Mouse (Mus musculus) G1E (cell line): Measurements from ENCODE around the gene Rfx4. TPM values are rescaled to one million over a fixed set of nuclear protein-coding genes. Genes with fewer than 3 reads are reported as not detected.

Experiments
- ATAC-seq: 2 replicates; pipeline ENCODE4 v1.8.0; 2016; ENCODE audit warnings: mild to moderate bottlenecking; ENCODE audit not compliant: insufficient number of reproducible peaks, poor library complexity, low FRiP score, severe bottlenecking; ENCODE audit errors: extremely low read depth
- DNase-seq: peaks from one replicate; pipeline ENCODE4 v3.0.0; 2012; ENCODE audit warnings: low spot score
- H3K27me3 ChIP-seq: 2 replicates; pipeline ENCODE4 v1.6.1; 2012; ENCODE audit warnings: mild to moderate bottlenecking, low read length, inconsistent platforms; ENCODE audit not compliant: insufficient read depth
- H3K36me3 ChIP-seq: replicated peaks from 2 replicates; pipeline ENCODE3; 2012; ENCODE audit warnings: mild to moderate bottlenecking, inconsistent platforms
- H3K4me1 ChIP-seq: 2 replicates; pipeline ENCODE4 v1.6.1; 2012; ENCODE audit warnings: low read depth, low read length, inconsistent platforms, mixed read lengths; ENCODE audit not compliant: insufficient read depth
- H3K4me3 ChIP-seq: 2 replicates; pipeline ENCODE4 v1.5.1; 2012; ENCODE audit warnings: low read depth, mild to moderate bottlenecking, inconsistent platforms, low read length, moderate library complexity, mixed read lengths
- H3K9me3 ChIP-seq: replicated peaks from 2 replicates; pipeline ENCODE4 v1.6.1; 2012; ENCODE audit warnings: inconsistent platforms
- CTCF ChIP-seq: IDR thresholded peaks from 2 replicates; pipeline ENCODE4 v1.5.1; 2012; ENCODE audit warnings: low read depth, low read length, inconsistent platforms, mixed read lengths
- GATA1 ChIP-seq: IDR thresholded peaks from 2 replicates; pipeline ENCODE4 v1.6.1; 2012; ENCODE audit warnings: borderline replicate concordance, low read length, inconsistent platforms, mixed read lengths
- GATA2 ChIP-seq: IDR thresholded peaks from 2 replicates; pipeline ENCODE4 v1.6.1; 2012; ENCODE audit warnings: low read depth, low read length, inconsistent platforms, borderline replicate concordance
- POLR2AphosphoS5 ChIP-seq: IDR thresholded peaks from 2 replicates; pipeline ENCODE4 v1.6.1; 2012; ENCODE audit warnings: low read depth, low read length, inconsistent platforms; ENCODE audit not compliant: insufficient replicate concordance
- TAL1 ChIP-seq: conservative IDR thresholded peaks from 2 replicates; pipeline ENCODE4 v1.6.1; 2012; ENCODE audit warnings: low read depth, low read length, inconsistent platforms, mixed read lengths
- polyA plus RNA-seq: library from polyadenylated mRNA; stranded (reverse); fragments of >175 nt; gene quantifications from 2 replicates; pipeline ENCODE4 v1.2.3, GENCODE M21; 2012
- total RNA-seq, 2 experiments: library from RNA; stranded (forward) in 1 of 2; stranded (reverse) in 1 of 2; fragments of 200-1000 nt in 1 of 2; fragments of >200 nt in 1 of 2; fragmentation: Nextera tagmentation in 1 of 2; gene quantifications; 2 replicates each; pipeline ENCODE4 v1.2.3; 2014 to 2017

Gene Rfx4
- total and polyA plus RNA-seq, 3 experiments, result not detected

GRCm38 (mm10) chr10:84854059-84854458 is 98.2 kb downstream of the Rfx4 start:
- Histone ChIP-seq H3K4me1 (no peaks in the 10 kb centered on the region), H3K4me3 (no peak overlapping the region), H3K9me3 (no peaks in the 10 kb centered on the region), H3K27me3 (no peaks in the 10 kb centered on the region; the same call in 1 of the 2 replicates), H3K36me3 (no peaks in the 10 kb centered on the region)
- TF ChIP-seq GATA2 (no peak), CTCF (no peak), POLR2AphosphoS5 (no peak), GATA1 (no peak), TAL1 (no peak)
- no peak for DNase-seq
- no peak for ATAC-seq

- ATAC-seq (no peak), DNase-seq (no peak)
- H3K27me3 ChIP-seq, result no peaks in the 10 kb centered on the region; the same call in 1 of the 2 replicates
- no peak overlapping the region for H3K4me3 ChIP-seq
- no peaks in the 10 kb centered on the region for H3K9me3 ChIP-seq
- H3K36me3 ChIP-seq, result no peaks in the 10 kb centered on the region
- TF ChIP-seq GATA1 (no peak), POLR2AphosphoS5 (no peak), CTCF (no peak), TAL1 (no peak), GATA2 (no peak)
- no peaks in the 10 kb centered on the region for H3K4me1 ChIP-seq
Observed at GRCm38 (mm10) chr10:84855466-84855865, 99.6 kb downstream of the Rfx4 start.

GRCm38 (mm10) chr10:84858371-84858770 is 102.5 kb downstream of the Rfx4 start:
- H3K36me3 ChIP-seq, result no peaks in the 10 kb centered on the region
- DNase-seq (no peak), ATAC-seq (no peak)

GRCm38 (mm10) chr10:84858806-84859496 is 103.1 kb downstream of the Rfx4 start:
- Histone ChIP-seq H3K4me1 (no peaks in the 10 kb centered on the region), H3K4me3 (no peak overlapping the region), H3K36me3 (no peaks in the 10 kb centered on the region), H3K9me3 (no peaks in the 10 kb centered on the region), H3K27me3 (no peaks in the 10 kb centered on the region; the same call in 1 of the 2 replicates)
- TF ChIP-seq TAL1 (no peak), GATA2 (no peak), POLR2AphosphoS5 (no peak), GATA1 (no peak), CTCF (no peak)
- ATAC-seq, result no peak
- no peak for DNase-seq

More at GRCm38 (mm10) chr10:84858371-84858770, 102.5 kb downstream of the Rfx4 start:
- H3K4me3 ChIP-seq, result no peak overlapping the region
- H3K4me1 ChIP-seq, result no peaks in the 10 kb centered on the region
- TF ChIP-seq TAL1, result no peak
- TF ChIP-seq CTCF, result no peak
- TF ChIP-seq GATA1, result no peak
- no peak for TF ChIP-seq GATA2
- TF ChIP-seq POLR2AphosphoS5, result no peak
- no peaks in the 10 kb centered on the region for H3K9me3 ChIP-seq
- no peaks in the 10 kb centered on the region; the same call in 1 of the 2 replicates for H3K27me3 ChIP-seq

GRCm38 (mm10) chr10:84859556-84860380 is 103.9 kb downstream of the Rfx4 start:
- no peak overlapping the region for H3K4me3 ChIP-seq
- H3K36me3 ChIP-seq, result no peaks in the 10 kb centered on the region
- H3K4me1 ChIP-seq, result no peaks in the 10 kb centered on the region
- TF ChIP-seq TAL1 (no peak), CTCF (no peak), GATA1 (no peak), POLR2AphosphoS5 (no peak), GATA2 (no peak)
- no peaks in the 10 kb centered on the region for H3K9me3 ChIP-seq
- no peak for DNase-seq
- H3K27me3 ChIP-seq, result no peaks in the 10 kb centered on the region; the same call in 1 of the 2 replicates
- ATAC-seq, result no peak

GRCm38 (mm10) chr10:84863488-84863887 is 107.6 kb downstream of the Rfx4 start:
- Histone ChIP-seq H3K36me3 (no peaks in the 10 kb centered on the region), H3K27me3 (no peaks in the 10 kb centered on the region), H3K9me3 (no peaks in the 10 kb centered on the region), H3K4me3 (no peak overlapping the region), H3K4me1 (no peaks in the 10 kb centered on the region)
- ATAC-seq (no peak), DNase-seq (no peak)
- no peak for TF ChIP-seq POLR2AphosphoS5
- no peak for TF ChIP-seq CTCF
- no peak for TF ChIP-seq TAL1
- TF ChIP-seq GATA2, result no peak
- no peak for TF ChIP-seq GATA1
